Mouse (Mus musculus) midbrain, embryonic 11.5 days (tissue): Measurements from ENCODE around the gene Sfta2. TPM values are rescaled to one million over a fixed set of nuclear protein-coding genes. Genes with fewer than 3 reads are reported as not detected.

ENCODE experiments used
- ATAC-seq: fragments of 200-750 bp; cut with Nextera tagmentation; 2 replicates; pipeline ENCODE4 v1.8.0; 2017; ENCODE audit warnings: moderate TSS enrichment, moderate library complexity; ENCODE audit not compliant: low FRiP score
- DNase-seq: peaks from one replicate; pipeline ENCODE4 v3.0.0; 2015; ENCODE audit warnings: low spot score; ENCODE audit errors: missing footprints
- H3K27ac ChIP-seq: fragments of 300-500 bp; sonication (generic); 2 replicates; pipeline ENCODE4 v1.5.1; 2014; ENCODE audit warnings: low read depth, low read length
- H3K27me3 ChIP-seq: fragments of 300-500 bp; sonication (generic); 2 replicates; pipeline ENCODE4 v1.6.1; 2014; ENCODE audit warnings: mild to moderate bottlenecking, low read length, moderate library complexity, mixed read lengths; ENCODE audit not compliant: control insufficient read depth, insufficient read depth
- H3K36me3 ChIP-seq: fragments of 300-500 bp; sonication (generic); 2 replicates; pipeline ENCODE4 v1.6.1; 2014; ENCODE audit warnings: mild to moderate bottlenecking, low read length, moderate library complexity, mixed read lengths; ENCODE audit not compliant: control insufficient read depth, insufficient read depth
- H3K4me1 ChIP-seq: fragments of 300-500 bp; sonication (generic); 2 replicates; pipeline ENCODE4 v1.6.1; 2014; ENCODE audit warnings: low read length; ENCODE audit not compliant: control insufficient read depth, insufficient read depth
- H3K4me2 ChIP-seq: fragments of 300-500 bp; sonication (generic); 2 replicates; pipeline ENCODE4 v1.6.1; 2014; ENCODE audit warnings: mild to moderate bottlenecking, moderate library complexity
- H3K4me3 ChIP-seq: fragments of 300-500 bp; sonication (generic); 2 replicates; pipeline ENCODE4 v1.5.1; 2014; ENCODE audit warnings: low read depth, low read length
- H3K9ac ChIP-seq: fragments of 300-500 bp; sonication (generic); 2 replicates; pipeline ENCODE4 v1.6.1; 2014; ENCODE audit warnings: low read length
- H3K9me3 ChIP-seq: fragments of 300-500 bp; sonication (generic); 2 replicates; pipeline ENCODE4 v1.6.1; 2016; ENCODE audit warnings: low read length; ENCODE audit not compliant: control insufficient read depth
- WGBS: fragments of 180-500 bp; shearing (Covaris S2); extraction: QIAGEN DNeasy Blood & Tissue Kit; methylation state at CpG from one replicate; pipeline ENCODE4 v1.1.7; 2014; 5-methylcytosine and 5-hydroxymethylcytosine counted together
- polyA plus RNA-seq: library from polyadenylated mRNA; unstranded; fragments of >200 nt; fragmentation: Nextera tagmentation; extraction: Ambion mirVana; gene quantifications from 2 replicates; pipeline ENCODE4 v1.2.1, GENCODE M21; 2014

The Sfta2 gene
- polyA plus RNA-seq, 1 experiment from 2014 or later: not detected

DNA sequence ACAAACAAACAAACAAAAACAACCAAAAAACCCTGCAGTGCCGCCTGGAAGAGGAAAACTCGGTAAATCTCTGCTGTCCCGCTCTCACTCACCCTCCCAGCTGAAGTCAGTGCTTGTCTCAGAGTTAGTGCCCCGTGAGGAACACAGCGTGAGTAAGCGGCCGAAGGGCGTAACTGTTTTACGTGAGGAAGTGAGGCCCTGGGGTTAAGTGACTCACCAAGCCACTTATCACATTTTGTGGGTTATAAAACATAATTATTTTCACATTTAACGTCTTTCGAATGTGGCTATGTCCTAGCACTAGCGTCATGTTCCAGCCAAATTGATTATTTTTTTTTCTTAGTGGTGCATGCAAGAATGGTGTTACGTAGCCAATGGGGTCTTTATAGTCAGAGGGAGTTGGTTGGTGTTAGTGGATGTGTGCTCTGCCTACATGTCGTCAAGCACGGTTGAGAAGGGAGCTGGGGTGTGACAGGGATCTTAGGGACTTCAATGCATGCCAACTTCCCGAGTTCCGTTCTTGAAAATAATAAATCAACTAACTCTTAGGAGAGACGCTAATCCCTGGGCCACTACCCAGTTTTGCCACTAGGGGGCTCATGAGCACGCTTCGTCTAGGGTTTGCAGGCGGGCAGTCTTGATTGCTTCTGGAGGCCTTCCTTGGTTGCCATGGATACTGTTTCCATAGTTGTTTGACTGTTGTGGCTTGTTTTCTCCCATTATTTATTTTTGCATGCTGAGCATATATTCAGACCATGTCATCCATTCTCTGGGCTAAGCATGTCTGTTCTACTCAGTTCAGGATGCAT lies 10.7 kb upstream of the Sfta2 start:
- DNase-seq (peak; percentile 98), ATAC-seq (0 out of 2 replicates have a peak, but pooled peaks have one; percentile 30)
- Histone ChIP-seq H3K27me3 (no peaks in the 10 kb centered on the region), H3K4me3 (no peak overlapping the region), H3K9ac (no peak overlapping the region), H3K27ac (no peak overlapping the region), H3K4me1 (peaks cover 4% of the 10 kb centered on the region; the same call in 1 of the 2 replicates), H3K9me3 (no peaks in the 10 kb centered on the region), H3K4me2 (no peak overlapping the region), H3K36me3 (no peaks in the 10 kb centered on the region)
- 62% methylated on average over 21 of the region's 21 CpGs for WGBS

DNA sequence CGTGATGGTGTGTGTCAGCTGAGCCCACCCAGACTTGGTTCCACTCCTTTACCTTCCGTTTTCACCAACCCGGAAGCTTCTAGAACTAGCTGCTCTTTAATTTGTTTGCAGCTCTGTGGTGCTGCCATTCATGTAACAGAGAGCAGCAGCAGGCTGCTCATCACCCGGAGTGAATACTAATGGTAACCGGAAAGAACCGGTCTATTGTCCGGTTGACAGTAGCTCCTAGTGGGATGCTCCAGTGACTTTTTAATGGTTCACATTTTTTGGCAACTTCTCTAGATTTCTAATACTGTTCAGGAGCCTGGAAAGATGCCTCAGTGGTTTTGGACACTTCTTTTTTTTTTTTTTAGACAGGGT lies 10.2 kb upstream of the Sfta2 start:
- no peak overlapping the region for H3K27ac ChIP-seq
- peaks cover 4% of the 10 kb centered on the region; the same call in 1 of the 2 replicates for H3K4me1 ChIP-seq
- no peak overlapping the region for H3K4me2 ChIP-seq
- H3K9me3 ChIP-seq: no peaks in the 10 kb centered on the region
- ATAC-seq (no peak), DNase-seq (no peak)
- H3K36me3 ChIP-seq: no peaks in the 10 kb centered on the region
- no peak overlapping the region for H3K4me3 ChIP-seq
- no peaks in the 10 kb centered on the region for H3K27me3 ChIP-seq
- no peak overlapping the region for H3K9ac ChIP-seq
- WGBS: 92% methylated on average over 7 of the region's 7 CpGs

DNA sequence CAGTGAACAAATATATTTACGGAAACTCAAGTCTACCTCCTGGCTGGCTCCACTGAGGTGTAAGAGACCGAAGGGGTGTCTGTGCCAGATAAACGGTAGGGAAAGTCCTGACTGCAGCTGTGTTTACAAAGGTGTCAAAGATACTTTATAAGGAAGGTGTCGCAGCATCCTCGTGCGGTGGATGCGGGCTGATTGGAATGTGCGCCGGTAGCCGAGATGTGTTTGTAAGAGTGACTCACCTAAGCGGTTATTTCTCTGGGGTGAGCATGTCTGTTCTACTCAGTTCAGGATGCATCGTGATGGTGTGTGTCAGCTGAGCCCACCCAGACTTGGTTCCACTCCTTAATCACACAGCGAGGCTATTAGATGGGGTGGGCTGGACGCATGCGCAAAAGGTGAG lies 9.6 kb upstream of the Sfta2 start:
- no peak overlapping the region for H3K4me3 ChIP-seq
- no peak overlapping the region for H3K9ac ChIP-seq
- H3K9me3 ChIP-seq: no peaks in the 10 kb centered on the region
- WGBS: 93% methylated on average over 15 of the region's 15 CpGs
- H3K36me3 ChIP-seq: no peaks in the 10 kb centered on the region
- no peak for DNase-seq
- H3K27ac ChIP-seq: no peak overlapping the region
- no peak for ATAC-seq
- no peaks in the 10 kb centered on the region for H3K27me3 ChIP-seq
- no peak overlapping the region for H3K4me2 ChIP-seq
- peaks cover 4% of the 10 kb centered on the region; the same call in 1 of the 2 replicates for H3K4me1 ChIP-seq

DNA sequence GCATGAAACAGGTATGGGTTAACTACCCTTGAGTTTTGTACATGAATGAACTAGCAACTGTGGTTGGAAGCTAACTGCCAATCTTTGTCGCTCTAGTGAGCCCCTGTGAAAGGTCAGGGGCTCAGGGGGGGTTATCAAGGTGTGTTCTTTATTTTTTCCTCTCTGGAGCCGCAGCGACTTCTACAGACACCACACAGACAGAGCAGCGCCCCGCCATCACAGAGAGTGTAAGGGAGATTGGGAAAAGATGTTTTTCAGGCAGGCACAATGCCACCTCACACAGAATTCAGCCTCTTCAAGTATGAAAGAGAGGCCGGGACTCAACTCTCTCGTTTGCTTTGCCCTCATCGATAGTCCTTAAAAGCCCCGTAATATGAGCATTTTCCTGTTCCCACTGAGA lies 9.2 kb upstream of the Sfta2 start:
- Histone ChIP-seq H3K27me3 (no peaks in the 10 kb centered on the region), H3K4me3 (no peak overlapping the region), H3K27ac (no peak overlapping the region), H3K9ac (no peak overlapping the region), H3K4me2 (no peak overlapping the region), H3K4me1 (peaks cover 4% of the 10 kb centered on the region; the same call in 1 of the 2 replicates), H3K9me3 (no peaks in the 10 kb centered on the region), H3K36me3 (no peaks in the 10 kb centered on the region)
- DNase-seq (no peak), ATAC-seq (no peak)
- 86% methylated on average over 9 of the region's 9 CpGs for WGBS

DNA sequence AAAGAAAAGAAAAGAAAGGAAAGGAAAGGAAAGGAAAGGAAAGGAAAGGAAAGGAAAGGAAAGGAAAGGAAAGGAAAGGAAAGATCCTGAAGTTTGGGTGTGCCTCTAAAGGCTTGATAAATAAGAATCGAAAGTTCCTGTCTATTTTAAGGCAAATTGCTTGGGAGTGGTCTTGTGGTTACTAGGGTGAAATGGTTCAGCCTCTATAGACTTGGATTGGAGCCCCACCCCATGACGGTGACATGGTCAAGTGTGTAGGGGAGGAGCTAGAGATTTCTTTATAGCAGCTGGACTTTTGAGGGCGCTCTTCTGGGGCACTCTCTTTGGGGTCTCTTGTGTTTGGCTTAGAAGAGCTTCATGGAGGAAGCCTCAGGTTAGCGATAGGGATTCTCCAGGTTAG lies 7.6 kb upstream of the Sfta2 start:
- Histone ChIP-seq H3K27me3 (no peaks in the 10 kb centered on the region), H3K36me3 (no peaks in the 10 kb centered on the region), H3K4me1 (no peaks in the 10 kb centered on the region), H3K4me3 (no peak overlapping the region), H3K4me2 (no peak overlapping the region), H3K27ac (no peak overlapping the region), H3K9me3 (no peaks in the 10 kb centered on the region), H3K9ac (no peak overlapping the region)
- no peak for ATAC-seq
- no peak for DNase-seq
- WGBS: 32% methylated on average over 4 of the region's 4 CpGs

DNA sequence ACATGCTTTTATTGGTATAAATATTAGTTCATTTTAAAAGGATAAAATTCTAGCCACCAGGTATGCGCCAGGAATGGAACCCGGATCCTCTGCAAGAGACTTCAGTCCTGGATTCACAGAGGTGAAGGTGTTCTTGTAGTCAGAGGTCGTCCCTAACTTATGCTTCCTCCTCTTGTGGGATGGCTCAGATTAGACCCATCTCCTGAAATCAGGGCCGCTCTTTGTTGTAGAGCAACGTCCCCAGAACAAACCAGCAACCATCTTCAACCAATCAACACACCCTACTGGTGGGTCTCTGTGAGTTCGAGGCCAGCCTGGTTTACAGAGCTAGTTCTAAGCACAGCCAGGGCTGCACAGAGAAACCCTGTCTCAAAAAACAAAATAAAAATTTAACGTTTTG lies 6.9 kb upstream of the Sfta2 start:
- no peaks in the 10 kb centered on the region for H3K9me3 ChIP-seq
- H3K4me2 ChIP-seq: no peak overlapping the region
- no peaks in the 10 kb centered on the region for H3K36me3 ChIP-seq
- DNase-seq: no peak
- WGBS: 84% methylated on average over 7 of the region's 7 CpGs
- no peaks in the 10 kb centered on the region for H3K27me3 ChIP-seq
- H3K4me1 ChIP-seq: no peaks in the 10 kb centered on the region
- H3K4me3 ChIP-seq: no peak overlapping the region
- no peak overlapping the region for H3K9ac ChIP-seq
- no peak overlapping the region for H3K27ac ChIP-seq
- no peak for ATAC-seq

DNA sequence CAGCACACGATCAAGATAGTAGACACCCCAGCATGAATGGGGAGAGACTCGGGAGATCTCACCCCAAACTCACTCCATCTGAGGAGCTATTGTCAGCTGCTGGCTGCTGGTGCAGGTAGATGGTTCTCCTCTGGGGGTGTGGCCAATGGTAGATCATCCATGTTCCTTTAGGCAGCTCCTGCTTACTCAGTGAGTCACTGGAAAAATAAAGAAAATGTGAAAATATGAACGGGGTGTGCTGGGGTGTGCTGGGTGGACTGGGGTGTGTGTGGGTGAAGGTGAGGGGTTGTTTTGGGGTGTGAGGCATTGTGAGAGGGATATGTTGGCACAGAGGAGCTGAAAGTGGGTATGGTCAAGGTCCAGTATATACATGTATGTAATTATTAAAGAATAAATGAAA lies 4.0 kb upstream of the Sfta2 start:
- Histone ChIP-seq H3K9ac (no peak overlapping the region), H3K9me3 (no peaks in the 10 kb centered on the region), H3K4me3 (no peak overlapping the region), H3K4me2 (no peak overlapping the region), H3K27me3 (no peaks in the 10 kb centered on the region), H3K4me1 (no peaks in the 10 kb centered on the region), H3K36me3 (no peaks in the 10 kb centered on the region), H3K27ac (no peak overlapping the region)
- ATAC-seq: no peak
- DNase-seq: no peak
- WGBS: 91% methylated on average over 3 of the region's 3 CpGs

DNA sequence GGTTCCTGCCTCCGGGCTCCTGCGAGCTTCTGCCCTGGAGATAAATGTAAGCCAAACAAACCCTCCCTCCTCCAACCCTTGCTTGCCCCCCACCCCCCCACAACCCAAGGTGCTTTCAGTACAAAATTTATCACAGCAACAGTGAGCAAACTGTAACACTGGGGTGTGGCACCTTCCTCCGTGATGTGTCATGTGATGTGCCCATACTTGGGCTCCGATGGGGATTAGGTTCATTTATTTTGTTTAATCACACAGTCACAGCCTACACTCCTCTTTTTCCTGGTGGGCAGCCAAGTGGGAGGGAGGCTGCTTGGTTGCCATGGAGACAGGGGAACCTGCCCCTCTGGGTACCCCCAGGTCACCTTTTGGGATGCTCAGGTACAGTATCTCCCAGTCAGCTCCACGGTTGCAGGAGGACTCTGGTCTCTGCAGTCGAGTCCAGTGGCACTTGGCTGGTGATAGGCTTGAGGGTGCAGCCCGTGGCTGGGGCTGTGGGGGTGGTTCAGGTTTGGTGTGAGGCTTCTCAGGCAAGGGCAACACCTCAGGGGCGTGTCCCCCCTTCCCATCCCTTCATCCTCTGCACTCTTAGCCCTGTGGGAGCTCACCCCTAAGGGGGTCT lies 496 bp downstream of the Sfta2 start:
- no peaks in the 10 kb centered on the region for H3K9me3 ChIP-seq
- H3K4me2 ChIP-seq: no peak overlapping the region
- ATAC-seq (no peak), DNase-seq (no peak)
- H3K9ac ChIP-seq: no peak overlapping the region
- no peaks in the 10 kb centered on the region for H3K27me3 ChIP-seq
- 60% methylated on average over 8 of the region's 8 CpGs for WGBS
- no peaks in the 10 kb centered on the region for H3K36me3 ChIP-seq
- no peak overlapping the region for H3K4me3 ChIP-seq
- H3K27ac ChIP-seq: no peak overlapping the region
- H3K4me1 ChIP-seq: no peaks in the 10 kb centered on the region

DNA sequence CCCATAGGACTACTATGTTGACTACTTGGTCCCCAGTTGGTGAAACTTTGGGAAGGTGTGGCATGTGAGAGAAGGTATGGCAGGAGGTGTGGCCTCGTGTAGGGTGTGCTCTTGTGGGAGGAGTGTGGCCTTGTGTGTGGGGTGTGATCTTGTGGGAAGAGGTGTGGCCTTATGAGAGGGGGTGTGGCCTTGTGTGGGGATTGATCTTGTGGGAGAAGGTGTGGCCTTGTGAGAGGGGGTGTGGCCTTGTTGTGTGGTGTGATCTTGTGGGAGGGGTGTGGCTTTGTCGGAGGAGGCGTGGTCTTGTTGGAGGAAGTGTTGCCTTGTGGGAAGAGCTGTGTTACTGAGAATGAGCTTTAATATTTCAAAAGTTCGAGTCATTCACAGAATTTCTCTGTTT lies 15.8 kb downstream of the Sfta2 start:
- no peak for ATAC-seq
- no peaks in the 10 kb centered on the region for H3K27me3 ChIP-seq
- H3K27ac ChIP-seq: no peak overlapping the region
- H3K9ac ChIP-seq: no peak overlapping the region
- H3K9me3 ChIP-seq: no peaks in the 10 kb centered on the region
- H3K4me3 ChIP-seq: no peak overlapping the region
- no peak for DNase-seq
- no peaks in the 10 kb centered on the region for H3K36me3 ChIP-seq
- WGBS: 70% methylated on average over 4 of the region's 4 CpGs
- H3K4me1 ChIP-seq: no peaks in the 10 kb centered on the region
- no peak overlapping the region for H3K4me2 ChIP-seq
